Mouse (Mus musculus) heart, embryonic 13.5 days (tissue): ENCODE measurements around the gene 2010003K11Rik. TPM values are rescaled to one million over a fixed set of nuclear protein-coding genes. Genes with fewer than 3 reads are reported as not detected.

Source experiments
- ATAC-seq: fragments of 200-750 bp; cut with Nextera tagmentation; 2 replicates; pipeline ENCODE4 v1.8.0; 2017; ENCODE audit warnings: moderate TSS enrichment; ENCODE audit not compliant: insufficient number of reproducible peaks, low FRiP score, low TSS enrichment; ENCODE audit errors: extremely low read depth
- H3K27ac ChIP-seq: fragments of 300-500 bp; sonication (generic); replicated peaks from 2 replicates; pipeline ENCODE4 v1.5.1; 2015; ENCODE audit warnings: moderate library complexity, mild to moderate bottlenecking, inconsistent platforms
- H3K27me3 ChIP-seq: fragments of 300-500 bp; sonication (generic); replicated peaks from 2 replicates; pipeline ENCODE4 v1.6.1; 2015; ENCODE audit warnings: mild to moderate bottlenecking, inconsistent platforms
- H3K36me3 ChIP-seq: fragments of 300-500 bp; sonication (generic); 2 replicates; pipeline ENCODE4 v1.6.1; 2015; ENCODE audit warnings: mild to moderate bottlenecking, inconsistent platforms
- H3K4me1 ChIP-seq: fragments of 300-500 bp; sonication (generic); 2 replicates; pipeline ENCODE4 v1.6.1; 2015; ENCODE audit warnings: inconsistent platforms
- H3K4me2 ChIP-seq: fragments of 300-500 bp; sonication (generic); 2 replicates; pipeline ENCODE4 v1.6.1; 2015; ENCODE audit warnings: inconsistent platforms, mild to moderate bottlenecking, moderate library complexity
- H3K4me3 ChIP-seq: fragments of 300-500 bp; sonication (generic); 2 replicates; pipeline ENCODE4 v1.5.1; 2015; ENCODE audit warnings: moderate library complexity, mild to moderate bottlenecking, inconsistent platforms
- H3K9ac ChIP-seq: fragments of 300-500 bp; sonication (generic); 2 replicates; pipeline ENCODE4 v1.6.1; 2015; ENCODE audit warnings: inconsistent platforms, mild to moderate bottlenecking, moderate library complexity
- H3K9me3 ChIP-seq: fragments of 300-500 bp; sonication (generic); 2 replicates; pipeline ENCODE4 v1.6.1; 2016; ENCODE audit warnings: inconsistent platforms
- WGBS: fragments of 180-500 bp; shearing (Covaris S2); methylation state at CpG from one replicate; pipeline ENCODE4 v1.1.7; 2015; ENCODE audit warnings: mixed read lengths; 5-methylcytosine and 5-hydroxymethylcytosine counted together
- polyA plus RNA-seq: library from polyadenylated mRNA; unstranded; fragments of >200 nt; fragmentation: Nextera tagmentation; extraction: Ambion mirVana; gene quantifications from 2 replicates; pipeline ENCODE4 v1.2.1, GENCODE M21; 2015

Gene 2010003K11Rik
- polyA plus RNA-seq, result not detected in 2 replicates

DNA sequence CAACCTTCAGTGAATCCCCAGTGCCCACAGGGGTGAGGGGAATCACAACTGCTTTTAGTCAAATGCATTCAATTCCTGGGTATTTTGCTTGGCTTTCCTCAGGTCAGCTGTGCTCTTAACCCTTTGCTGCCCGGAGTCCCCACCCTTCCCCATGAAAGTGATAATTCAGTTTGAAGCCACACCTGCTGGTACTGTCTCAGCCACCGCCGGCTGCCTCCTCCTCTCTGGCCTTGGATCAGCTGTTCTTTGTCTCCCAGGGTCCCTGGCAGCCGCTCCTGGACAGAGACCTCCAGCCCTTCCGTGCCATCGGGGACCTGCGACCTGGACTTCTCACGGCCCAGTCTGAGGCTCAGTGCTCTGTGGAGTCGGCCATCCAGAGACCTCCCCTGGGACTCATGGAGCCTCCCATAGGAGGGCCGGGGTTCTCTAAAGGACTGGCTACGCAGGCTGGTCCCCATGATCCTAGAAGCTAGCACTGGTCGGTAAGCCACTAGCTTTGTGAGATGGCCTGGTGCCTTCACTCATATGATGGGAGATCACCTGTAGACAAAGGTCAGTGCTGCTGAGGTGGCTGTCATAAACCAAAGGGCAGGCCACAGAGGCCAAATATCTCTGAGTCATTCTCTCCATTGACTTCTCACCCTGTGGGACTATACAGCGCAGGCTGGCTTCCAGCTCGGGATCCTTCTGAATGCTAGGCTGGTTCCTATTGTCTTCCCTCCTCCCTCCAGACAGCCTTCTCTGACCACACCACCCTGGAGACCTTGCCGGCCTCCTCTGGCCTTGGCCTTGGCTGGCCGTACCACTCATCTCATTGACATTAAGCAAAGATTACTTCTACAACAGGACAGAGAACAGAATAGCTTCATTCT is at the start of gene 2010003K11Rik:
2010003K11Rik (minus strand) TSS at position 522 of the 872 bp plus-strand sequence.
- ATAC-seq, result no peak
- WGBS, result 59% methylated on average over 16 of the region's 16 CpGs
- Histone ChIP-seq H3K4me1 (peaks cover 14% of the 10 kb centered on the region), H3K9me3 (no peaks in the 10 kb centered on the region), H3K36me3 (no peaks in the 10 kb centered on the region), H3K27me3 (no peaks in the 10 kb centered on the region), H3K4me2 (peak within 1 kb of the TSS; percentile 33), H3K27ac (no peak within 1 kb of the TSS), H3K9ac (no peak within 1 kb of the TSS), H3K4me3 (no peak within 1 kb of the TSS)

DNA sequence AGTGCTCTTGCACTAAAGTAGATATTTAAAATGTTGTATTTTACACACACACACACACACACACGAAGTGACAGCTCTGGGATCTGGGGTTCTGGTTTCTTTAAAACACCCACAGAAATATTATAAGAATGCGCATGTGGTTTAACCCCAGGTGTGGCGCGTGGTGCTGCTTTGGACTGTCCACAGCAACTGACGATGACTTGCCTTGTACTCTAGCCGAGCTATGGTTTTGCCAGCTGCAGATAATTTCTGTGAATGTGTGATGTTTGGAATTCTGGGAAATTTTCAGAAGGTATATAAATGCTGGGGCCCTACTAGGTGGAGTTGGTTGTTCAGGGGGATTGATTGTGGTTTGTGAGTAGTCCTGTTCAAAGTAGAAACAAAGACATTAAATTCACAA is 49.4 kb upstream of the 2010003K11Rik start:
- WGBS, result 80% methylated on average over 6 of the region's 6 CpGs
- ATAC-seq, result no peak
- H3K4me3 ChIP-seq, result no peak overlapping the region
- H3K9ac ChIP-seq, result no peak overlapping the region
- no peak overlapping the region for H3K4me2 ChIP-seq
- no peaks in the 10 kb centered on the region for H3K27me3 ChIP-seq
- H3K27ac ChIP-seq, result no peak overlapping the region
- no peaks in the 10 kb centered on the region for H3K36me3 ChIP-seq
- H3K4me1 ChIP-seq, result peaks cover 12% of the 10 kb centered on the region
- no peaks in the 10 kb centered on the region for H3K9me3 ChIP-seq

DNA sequence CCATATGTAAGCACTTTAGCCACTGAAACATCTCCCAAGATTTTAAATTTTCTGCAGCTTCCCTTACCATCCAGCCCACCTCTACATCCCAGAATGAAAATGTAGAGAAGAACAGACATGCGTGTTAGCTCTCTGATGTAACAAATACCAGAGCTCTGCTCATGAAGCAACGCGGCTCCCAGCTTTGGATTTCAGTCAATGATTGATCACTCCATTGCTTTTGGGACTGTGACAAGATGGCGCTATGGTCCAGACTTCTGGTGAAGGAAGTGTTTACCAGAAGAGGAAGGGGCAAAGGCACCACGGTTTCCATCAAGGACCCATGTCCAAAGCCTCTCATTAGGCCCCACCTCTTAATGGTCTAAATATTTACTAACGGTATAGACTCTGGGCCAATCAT is 47.5 kb upstream of the 2010003K11Rik start:
- WGBS, result 90% methylated on average over 6 of the region's 6 CpGs
- Histone ChIP-seq H3K4me1 (peaks cover 12% of the 10 kb centered on the region), H3K4me2 (no peak overlapping the region), H3K9ac (no peak overlapping the region), H3K27ac (no peak overlapping the region), H3K36me3 (no peaks in the 10 kb centered on the region), H3K4me3 (no peak overlapping the region), H3K9me3 (no peaks in the 10 kb centered on the region), H3K27me3 (no peaks in the 10 kb centered on the region)
- ATAC-seq, result no peak

DNA sequence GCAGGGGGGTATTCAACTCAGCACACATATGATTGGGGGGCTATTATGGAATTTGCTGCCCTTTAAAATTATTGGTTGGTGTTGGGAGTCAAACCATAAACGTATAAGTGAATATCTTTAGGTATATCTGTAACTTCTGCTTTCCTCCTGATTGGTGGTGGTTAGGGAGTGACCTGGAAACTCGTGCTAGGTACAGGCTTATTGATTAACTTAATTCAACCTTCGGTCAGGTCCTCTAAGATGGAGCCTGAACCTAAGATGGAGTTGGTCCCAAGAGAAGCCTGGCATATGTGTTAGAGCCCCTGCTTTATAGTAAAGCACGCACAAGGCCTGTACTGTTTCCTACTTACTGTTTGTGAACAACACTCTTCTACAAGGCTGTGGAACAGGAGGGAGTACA is 46.7 kb upstream of the 2010003K11Rik start:
- H3K27ac ChIP-seq, result no peak overlapping the region
- 79% methylated on average over 4 of the region's 4 CpGs for WGBS
- H3K36me3 ChIP-seq, result no peaks in the 10 kb centered on the region
- no peak overlapping the region for H3K9ac ChIP-seq
- H3K4me3 ChIP-seq, result no peak overlapping the region
- H3K9me3 ChIP-seq, result no peaks in the 10 kb centered on the region; the same call in 1 of the 2 replicates
- ATAC-seq, result no peak
- H3K4me1 ChIP-seq, result peaks cover 12% of the 10 kb centered on the region
- H3K27me3 ChIP-seq, result no peaks in the 10 kb centered on the region
- no peak overlapping the region for H3K4me2 ChIP-seq

DNA sequence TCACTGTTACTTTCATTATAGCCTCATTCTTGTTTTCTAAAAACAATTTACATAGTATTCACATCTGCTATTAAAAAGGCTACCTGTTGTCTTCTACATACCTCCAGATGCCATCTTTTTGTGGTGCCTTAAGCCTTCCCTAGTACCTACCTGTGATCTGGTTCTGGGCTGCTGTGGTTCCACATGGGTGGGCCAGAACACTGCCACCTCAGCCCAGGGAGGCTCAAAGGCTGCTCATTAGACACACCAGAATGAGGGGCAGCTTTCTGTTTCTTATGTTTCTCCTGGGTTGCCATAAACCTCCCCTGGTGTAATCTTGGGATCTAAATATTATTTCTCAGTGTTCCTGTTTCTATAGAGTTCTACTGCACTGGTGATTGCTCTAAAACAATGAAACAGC is 43.7 kb upstream of the 2010003K11Rik start:
- no peak overlapping the region for H3K4me2 ChIP-seq
- H3K27me3 ChIP-seq, result no peaks in the 10 kb centered on the region
- no peak overlapping the region for H3K27ac ChIP-seq
- H3K36me3 ChIP-seq, result no peaks in the 10 kb centered on the region
- no peak overlapping the region for H3K9ac ChIP-seq
- no peak for ATAC-seq
- no peak overlapping the region for H3K4me3 ChIP-seq
- H3K9me3 ChIP-seq, result no peaks in the 10 kb centered on the region; the same call in 1 of the 2 replicates
- no peaks in the 10 kb centered on the region for H3K4me1 ChIP-seq

DNA sequence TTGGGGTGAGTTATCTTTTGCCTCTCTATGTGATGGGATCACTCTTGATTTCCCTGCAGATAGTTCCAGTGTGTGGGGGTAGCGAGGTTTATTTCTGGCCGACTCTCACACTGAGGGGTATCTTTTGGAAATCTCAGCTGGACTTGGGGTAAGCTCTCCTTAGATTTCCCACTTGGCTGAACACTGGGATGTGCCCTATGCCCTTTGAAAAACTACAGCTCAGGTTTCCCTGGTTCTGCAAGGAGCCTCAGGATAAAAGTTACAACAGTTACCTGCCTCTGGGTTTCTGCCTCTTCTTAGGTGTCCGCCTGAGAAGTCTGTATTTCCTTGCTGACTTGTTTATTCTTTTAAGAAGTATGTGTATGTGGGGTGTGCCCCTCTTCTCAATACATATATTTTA is 42.6 kb upstream of the 2010003K11Rik start:
- H3K9me3 ChIP-seq, result no peaks in the 10 kb centered on the region; the same call in 1 of the 2 replicates
- H3K9ac ChIP-seq, result no peak overlapping the region
- H3K4me3 ChIP-seq, result no peak overlapping the region
- 76% methylated on average over 3 of the region's 3 CpGs for WGBS
- H3K4me1 ChIP-seq, result no peaks in the 10 kb centered on the region
- H3K36me3 ChIP-seq, result no peaks in the 10 kb centered on the region
- no peak overlapping the region for H3K27ac ChIP-seq
- no peak overlapping the region for H3K4me2 ChIP-seq
- no peaks in the 10 kb centered on the region for H3K27me3 ChIP-seq
- ATAC-seq, result no peak

DNA sequence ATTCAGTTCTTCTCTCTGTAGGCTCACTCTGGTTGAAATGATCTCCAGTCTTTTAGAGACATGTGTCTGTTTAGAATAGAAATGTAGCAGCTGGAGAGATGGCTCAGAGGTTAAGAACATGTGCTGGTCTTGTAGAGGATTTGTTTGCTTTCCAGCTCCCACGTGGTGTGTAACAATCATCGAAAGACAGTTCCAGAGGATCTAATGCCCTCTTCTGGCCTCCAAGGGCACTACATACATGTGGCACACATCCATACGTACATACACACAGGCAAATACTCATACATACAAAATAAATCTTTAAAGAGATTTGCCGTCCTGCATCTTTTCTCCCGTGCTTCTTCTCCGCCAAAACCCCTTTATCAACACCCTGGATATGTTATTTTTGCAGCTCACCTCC is 41.9 kb upstream of the 2010003K11Rik start:
- no peak overlapping the region for H3K9ac ChIP-seq
- WGBS, result 85% methylated on average over 6 of the region's 6 CpGs
- no peak overlapping the region for H3K4me2 ChIP-seq
- no peak for ATAC-seq
- no peaks in the 10 kb centered on the region; the same call in 1 of the 2 replicates for H3K9me3 ChIP-seq
- no peak overlapping the region for H3K27ac ChIP-seq
- H3K27me3 ChIP-seq, result no peaks in the 10 kb centered on the region
- no peak overlapping the region for H3K4me3 ChIP-seq
- no peaks in the 10 kb centered on the region for H3K36me3 ChIP-seq
- H3K4me1 ChIP-seq, result no peaks in the 10 kb centered on the region

DNA sequence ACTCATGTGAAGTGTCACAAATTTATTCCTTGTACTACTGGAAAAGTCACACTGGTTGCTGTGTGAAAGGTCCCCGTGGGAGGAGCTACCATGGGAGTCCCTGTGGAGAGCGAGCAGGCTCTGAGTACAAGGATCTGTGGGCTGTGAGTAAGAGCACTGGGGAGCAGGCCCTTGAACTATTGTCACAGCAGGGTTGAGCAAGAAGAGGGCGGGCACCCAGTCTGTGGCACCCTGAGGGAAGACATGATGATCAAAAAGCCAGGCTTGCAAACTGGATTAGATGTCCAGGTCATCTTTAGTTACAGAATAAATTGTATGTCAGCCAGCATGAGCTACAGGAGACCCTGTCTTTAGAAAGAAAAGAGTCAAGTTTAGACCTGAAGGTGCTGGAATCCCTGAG is 38.2 kb upstream of the 2010003K11Rik start:
- H3K9me3 ChIP-seq, result no peaks in the 10 kb centered on the region; the same call in 1 of the 2 replicates
- H3K36me3 ChIP-seq, result no peaks in the 10 kb centered on the region
- H3K27ac ChIP-seq, result no peak overlapping the region
- H3K4me2 ChIP-seq, result no peak overlapping the region
- WGBS, result 60% methylated on average over 3 of the region's 3 CpGs
- no peak overlapping the region for H3K4me3 ChIP-seq
- no peak overlapping the region for H3K9ac ChIP-seq
- H3K4me1 ChIP-seq, result no peaks in the 10 kb centered on the region
- H3K27me3 ChIP-seq, result no peaks in the 10 kb centered on the region
- ATAC-seq, result no peak

DNA sequence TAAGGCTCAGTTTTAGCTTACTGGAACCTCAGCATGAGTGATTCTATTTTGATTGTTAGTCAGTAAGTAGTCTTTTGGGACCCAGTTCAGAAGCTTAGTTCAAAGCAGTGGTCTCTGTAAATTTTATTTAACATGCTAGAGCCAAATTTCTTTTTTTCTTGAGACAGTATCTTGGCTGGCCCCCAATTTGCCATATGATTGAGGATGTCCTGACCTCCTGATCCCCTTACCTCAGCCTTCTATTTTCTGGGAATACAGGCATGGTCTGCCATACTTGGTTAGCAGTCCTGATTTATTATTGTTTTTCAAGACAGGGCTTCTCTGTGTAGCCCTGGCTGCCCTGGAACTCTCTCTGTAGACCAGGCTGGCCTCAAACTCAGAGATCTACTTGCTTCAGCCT is 37.5 kb upstream of the 2010003K11Rik start:
- Histone ChIP-seq H3K4me1 (no peaks in the 10 kb centered on the region), H3K9ac (no peak overlapping the region), H3K4me3 (no peak overlapping the region), H3K27me3 (no peaks in the 10 kb centered on the region), H3K27ac (no peak overlapping the region), H3K9me3 (no peaks in the 10 kb centered on the region; the same call in 1 of the 2 replicates), H3K36me3 (no peaks in the 10 kb centered on the region), H3K4me2 (no peak overlapping the region)
- no peak for ATAC-seq

DNA sequence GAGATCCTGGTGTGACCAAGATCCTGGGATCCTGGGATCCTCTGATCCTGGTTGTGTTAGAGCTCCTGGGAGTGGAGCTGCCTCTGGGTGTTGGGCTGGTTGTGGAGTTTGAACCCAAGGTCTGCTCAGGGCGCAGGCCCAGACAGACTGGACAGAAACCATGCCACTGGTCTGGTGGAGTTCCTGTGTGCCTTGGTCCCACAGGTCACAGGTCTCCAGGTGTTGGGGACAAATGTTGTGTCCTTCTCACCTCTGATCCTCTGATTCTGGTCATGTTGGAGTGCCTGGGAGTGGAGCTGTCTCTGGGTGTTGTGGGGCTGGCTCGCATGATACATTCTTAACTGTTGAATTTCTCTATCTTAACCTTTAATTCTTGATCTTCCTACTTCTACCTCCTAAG is 36.3 kb upstream of the 2010003K11Rik start:
- no peaks in the 10 kb centered on the region for H3K9me3 ChIP-seq
- no peak overlapping the region for H3K4me3 ChIP-seq
- H3K4me1 ChIP-seq, result no peaks in the 10 kb centered on the region
- ATAC-seq, result no peak
- no peak overlapping the region for H3K9ac ChIP-seq
- H3K36me3 ChIP-seq, result no peaks in the 10 kb centered on the region
- WGBS, result 83% methylated on average over 2 of the region's 2 CpGs
- no peak overlapping the region for H3K4me2 ChIP-seq
- H3K27ac ChIP-seq, result no peak overlapping the region
- no peaks in the 10 kb centered on the region for H3K27me3 ChIP-seq

DNA sequence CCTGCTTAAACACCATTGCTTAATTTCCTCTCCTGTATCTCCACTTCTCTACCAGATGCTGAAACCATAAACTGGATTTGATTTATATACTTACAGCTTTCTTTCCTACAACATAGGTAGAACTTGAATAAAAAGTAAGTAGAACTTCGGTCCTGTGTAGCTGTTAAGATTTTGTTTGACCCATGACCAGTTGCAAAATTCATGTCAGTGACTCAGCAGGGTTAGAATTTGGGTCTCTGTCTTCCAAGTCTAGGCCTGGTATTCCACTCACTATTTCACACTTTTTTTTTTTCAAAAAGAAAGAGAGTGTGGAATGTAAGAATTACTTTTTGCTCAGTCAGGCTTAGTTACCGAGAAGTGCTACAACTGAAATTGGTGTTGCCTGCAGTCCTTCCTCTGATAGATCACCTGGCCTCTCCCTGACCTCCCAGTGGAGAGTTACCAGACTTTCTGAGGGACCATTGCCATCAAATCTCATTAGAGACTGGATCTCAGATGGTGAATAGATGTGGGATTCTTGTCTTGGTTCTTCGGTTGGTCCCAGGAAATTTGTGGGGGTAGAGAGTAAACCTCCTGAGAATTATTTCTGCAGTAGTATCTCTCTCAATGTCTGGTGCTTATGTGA is 23.2 kb upstream of the 2010003K11Rik start:
- Histone ChIP-seq H3K27me3 (no peaks in the 10 kb centered on the region), H3K4me1 (0 out of 2 replicates have a peak, but pooled peaks cover 3% of the 10 kb centered on the region), H3K9me3 (no peaks in the 10 kb centered on the region), H3K4me2 (no peak overlapping the region), H3K27ac (no peak overlapping the region), H3K36me3 (no peaks in the 10 kb centered on the region), H3K9ac (no peak overlapping the region), H3K4me3 (no peak overlapping the region)
- 81% methylated on average over 3 of the region's 3 CpGs for WGBS
- no peak for ATAC-seq
